Mouse (Mus musculus): ENCODE data around the gene Gm10337. TPM values are rescaled to one million over a fixed set of nuclear protein-coding genes. Genes with fewer than 3 reads are reported as not detected.

Gene Gm10337
- polyA plus RNA-seq, 1 experiment, result not detected

DNA sequence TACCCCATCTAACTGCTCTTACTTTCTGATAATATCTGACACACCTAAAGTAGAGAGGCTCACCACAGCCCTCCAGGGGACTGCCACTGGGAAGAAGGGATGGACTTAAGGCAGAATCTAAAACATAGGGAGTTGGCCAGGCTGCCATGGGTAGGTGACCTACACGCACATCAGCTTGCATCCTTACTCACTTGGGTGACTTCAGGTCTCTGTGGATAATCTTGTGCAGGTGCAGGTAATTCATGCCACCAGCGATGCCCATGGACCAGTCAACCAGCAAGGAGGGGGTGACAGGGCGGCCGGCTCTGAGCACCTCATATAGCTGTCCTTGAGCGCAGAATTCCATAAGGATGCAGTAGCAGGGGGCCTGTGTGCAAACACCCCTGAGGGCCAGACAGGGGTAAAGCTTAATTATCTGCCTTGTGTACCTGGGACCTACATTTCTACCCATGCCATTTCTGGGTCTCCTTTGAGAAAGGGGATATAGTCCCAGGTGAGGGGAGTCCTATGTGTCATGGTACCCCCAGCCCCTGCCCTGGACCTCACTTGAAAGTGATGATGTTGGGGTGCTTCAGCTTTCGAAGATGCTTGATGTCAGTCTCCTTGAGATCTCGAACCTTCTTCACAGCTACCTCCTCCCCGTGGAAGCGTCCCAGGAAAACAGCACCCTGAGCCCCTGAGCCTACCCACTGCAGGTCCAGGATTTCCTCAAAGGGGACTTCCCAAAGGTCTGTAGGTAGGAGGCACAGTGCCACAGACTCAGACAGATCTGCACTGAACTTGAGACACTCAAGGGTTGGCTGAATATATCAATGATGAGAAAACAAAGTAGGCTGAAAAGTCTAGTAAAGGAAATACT, 631 bp downstream of the Gm10337 start:
- peaks cover 37% of the 10 kb centered on the region for H3K36me3 ChIP-seq (ENCODE audit: control insufficient read depth, insufficient read depth, low read length)
- H3K4me3 ChIP-seq (ENCODE audit: extremely low read depth, insufficient read depth, insufficient read length), result no peak overlapping the region
- WGBS, result 95% methylated on average over 9 of the region's 9 CpGs
- no peaks in the 10 kb centered on the region for H3K27me3 ChIP-seq (ENCODE audit: control insufficient read depth, insufficient read depth, low read length)
- no peak for DNase-seq (ENCODE audit: low read depth in 1 of 2, low spot score in 2 of 2)
- H3K4me1 ChIP-seq (ENCODE audit: control insufficient read depth, insufficient read depth, insufficient read length), result no peaks in the 10 kb centered on the region
- no peak overlapping the region for H3K27ac ChIP-seq (ENCODE audit: insufficient read depth, low read length)
- TF ChIP-seq POLR2A (IDR thresholded peaks at IDR 0.05; ENCODE audit: low read depth, low read length) (no peak), CTCF (IDR thresholded peaks at IDR 0.05; ENCODE audit: extremely low read depth, insufficient read depth, insufficient read length, insufficient replicate concordance) (no peak)

DNA sequence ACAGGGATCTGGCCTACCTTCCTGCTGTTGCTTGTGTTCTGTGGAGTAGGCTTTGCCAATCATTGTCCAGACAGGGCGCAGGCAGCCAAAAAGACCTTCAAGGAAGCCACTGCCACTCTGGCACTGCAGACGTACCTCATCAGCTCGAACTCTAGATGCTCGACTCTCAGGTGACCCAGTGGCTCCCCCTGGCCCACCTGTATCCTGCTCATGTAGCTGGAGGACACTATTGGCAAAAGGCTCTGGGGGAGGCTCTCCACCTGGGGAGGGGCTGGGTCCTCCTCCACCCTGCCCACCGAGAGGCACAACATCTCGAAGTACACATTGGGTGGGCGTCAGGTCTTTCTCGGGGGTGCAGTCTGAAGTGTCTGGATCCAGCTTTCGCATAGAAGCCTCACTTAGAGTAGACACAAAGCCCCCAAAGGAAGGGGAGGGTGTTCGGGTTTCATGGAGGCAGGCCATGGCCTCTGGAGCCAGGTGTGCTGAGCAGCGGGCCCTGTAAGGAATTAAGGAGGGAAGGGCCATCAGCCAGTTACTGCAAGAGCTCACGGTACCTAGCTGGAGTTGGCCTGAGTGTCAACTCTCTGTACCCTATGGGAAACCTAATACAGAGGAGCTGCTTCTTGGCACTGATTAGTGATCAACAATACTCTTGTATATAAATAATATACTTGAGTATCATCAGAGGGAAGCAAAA, 1.7 kb downstream of the Gm10337 start:
- TF ChIP-seq CTCF (IDR thresholded peaks at IDR 0.05; ENCODE audit: extremely low read depth, insufficient read depth, insufficient read length, insufficient replicate concordance) (no peak), POLR2A (IDR thresholded peaks at IDR 0.05; ENCODE audit: low read depth, low read length) (no peak)
- no peak for DNase-seq (ENCODE audit: low read depth in 1 of 2, low spot score in 2 of 2)
- Histone ChIP-seq H3K4me3 (ENCODE audit: extremely low read depth, insufficient read depth, insufficient read length) (no peak overlapping the region), H3K27ac (ENCODE audit: insufficient read depth, low read length) (no peak overlapping the region), H3K4me1 (ENCODE audit: control insufficient read depth, insufficient read depth, insufficient read length) (no peaks in the 10 kb centered on the region; the same call in none of the 2 replicates), H3K27me3 (ENCODE audit: control insufficient read depth, insufficient read depth, low read length) (no peaks in the 10 kb centered on the region), H3K36me3 (ENCODE audit: control insufficient read depth, insufficient read depth, low read length) (peaks cover 28% of the 10 kb centered on the region)
- WGBS, result 86% methylated on average over 12 of the region's 12 CpGs

- Histone ChIP-seq H3K27me3 (ENCODE audit: control insufficient read depth, insufficient read depth, low read length) (no peaks in the 10 kb centered on the region), H3K27ac (ENCODE audit: insufficient read depth, low read length) (no peak overlapping the region), H3K4me1 (ENCODE audit: control insufficient read depth, insufficient read depth, insufficient read length) (peaks cover 3% of the 10 kb centered on the region), H3K36me3 (ENCODE audit: control insufficient read depth, insufficient read depth, low read length) (peaks cover 22% of the 10 kb centered on the region), H3K4me3 (ENCODE audit: extremely low read depth, insufficient read depth, insufficient read length) (no peak overlapping the region)
- WGBS, result 79% methylated on average over 9 of the region's 9 CpGs
- DNase-seq (ENCODE audit: low read depth in 1 of 2, low spot score in 2 of 2), result no peak
- no peak for TF ChIP-seq CTCF (IDR thresholded peaks at IDR 0.05; ENCODE audit: extremely low read depth, insufficient read depth, insufficient read length, insufficient replicate concordance)
Observed at GRCm38 (mm10) chr15:102505770-102506463, 2.4 kb downstream of the Gm10337 start.

DNA sequence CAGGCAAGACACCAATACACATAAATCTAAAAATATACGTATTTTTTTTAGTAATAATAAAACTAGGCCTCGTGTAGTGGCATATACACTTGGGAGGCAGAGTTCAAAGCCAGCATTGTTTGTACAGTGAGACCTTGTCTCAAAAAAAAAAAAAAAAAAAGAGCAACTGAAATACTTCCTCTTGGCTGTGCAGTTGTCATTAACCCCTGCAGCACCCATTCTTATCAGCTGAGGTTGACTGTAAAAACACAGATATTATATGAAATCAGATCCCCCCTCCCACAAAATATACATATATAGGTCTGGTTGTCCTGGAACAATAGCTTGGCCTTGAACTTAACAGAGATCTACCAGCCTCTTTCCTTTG, 2.9 kb downstream of the Gm10337 start:
- no peak for DNase-seq (ENCODE audit: low read depth in 1 of 2, low spot score in 2 of 2)
- 19% methylated on average over 2 of the region's 2 CpGs for WGBS
- no peak for TF ChIP-seq CTCF (IDR thresholded peaks at IDR 0.05; ENCODE audit: extremely low read depth, insufficient read depth, insufficient read length, insufficient replicate concordance)
- no peak for TF ChIP-seq POLR2A (IDR thresholded peaks at IDR 0.05; ENCODE audit: low read depth, low read length)
- H3K36me3 ChIP-seq (ENCODE audit: control insufficient read depth, insufficient read depth, low read length), result peaks cover 17% of the 10 kb centered on the region
- no peak overlapping the region for H3K4me3 ChIP-seq (ENCODE audit: extremely low read depth, insufficient read depth, insufficient read length)
- no peak overlapping the region for H3K27ac ChIP-seq (ENCODE audit: insufficient read depth, low read length)
- no peaks in the 10 kb centered on the region for H3K27me3 ChIP-seq (ENCODE audit: control insufficient read depth, insufficient read depth, low read length)
- H3K4me1 ChIP-seq (ENCODE audit: control insufficient read depth, insufficient read depth, insufficient read length), result peaks cover 3% of the 10 kb centered on the region

GRCm38 (mm10) chr15:102506864-102507263, 3.3 kb downstream of the Gm10337 start:
- Histone ChIP-seq H3K27ac (ENCODE audit: insufficient read depth, low read length) (no peak overlapping the region), H3K4me1 (ENCODE audit: control insufficient read depth, insufficient read depth, insufficient read length) (peaks cover 3% of the 10 kb centered on the region), H3K27me3 (ENCODE audit: control insufficient read depth, insufficient read depth, low read length) (no peaks in the 10 kb centered on the region), H3K36me3 (ENCODE audit: control insufficient read depth, insufficient read depth, low read length) (peaks cover 15% of the 10 kb centered on the region), H3K4me3 (ENCODE audit: extremely low read depth, insufficient read depth, insufficient read length) (no peak overlapping the region)
- DNase-seq (ENCODE audit: low read depth in 1 of 2, low spot score in 2 of 2), result no peak
- TF ChIP-seq POLR2A (IDR thresholded peaks at IDR 0.05; ENCODE audit: low read depth, low read length), result no peak
- TF ChIP-seq CTCF (IDR thresholded peaks at IDR 0.05; ENCODE audit: extremely low read depth, insufficient read depth, insufficient read length, insufficient replicate concordance), result no peak
- 77% methylated on average over 1 of the region's 1 CpGs for WGBS

DNA sequence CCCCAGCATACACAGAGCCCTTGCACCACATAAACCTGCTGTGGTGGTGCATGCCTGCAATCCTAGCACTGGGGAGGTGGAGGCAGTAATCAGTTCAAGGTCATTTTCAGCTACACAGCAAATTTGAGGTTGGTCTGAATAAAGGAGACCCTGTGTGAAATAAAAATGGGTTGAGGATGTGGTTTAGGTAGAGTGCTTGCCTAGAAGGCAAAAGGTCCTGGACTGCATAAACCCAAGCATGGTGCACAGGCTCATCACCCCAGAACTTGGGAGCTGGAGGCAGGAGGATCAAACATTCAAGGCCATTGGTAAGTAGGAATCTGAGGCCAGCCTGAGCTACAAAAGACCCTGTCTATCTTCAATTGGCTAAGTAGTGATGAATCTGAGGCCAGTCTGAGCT, 4.0 kb downstream of the Gm10337 start:
- Histone ChIP-seq H3K27ac (ENCODE audit: insufficient read depth, low read length) (no peak overlapping the region), H3K36me3 (ENCODE audit: control insufficient read depth, insufficient read depth, low read length) (peaks cover 12% of the 10 kb centered on the region), H3K27me3 (ENCODE audit: control insufficient read depth, insufficient read depth, low read length) (no peaks in the 10 kb centered on the region), H3K4me3 (ENCODE audit: extremely low read depth, insufficient read depth, insufficient read length) (no peak overlapping the region), H3K4me1 (ENCODE audit: control insufficient read depth, insufficient read depth, insufficient read length) (peaks cover 3% of the 10 kb centered on the region)
- TF ChIP-seq POLR2A (IDR thresholded peaks at IDR 0.05; ENCODE audit: low read depth, low read length) (no peak), CTCF (IDR thresholded peaks at IDR 0.05; ENCODE audit: extremely low read depth, insufficient read depth, insufficient read length, insufficient replicate concordance) (no peak)
- DNase-seq (ENCODE audit: low read depth in 1 of 2, low spot score in 2 of 2), result no peak
